Mouse (Mus musculus): ENCODE results near the gene Slc4a2.

Gene Slc4a2

DNA sequence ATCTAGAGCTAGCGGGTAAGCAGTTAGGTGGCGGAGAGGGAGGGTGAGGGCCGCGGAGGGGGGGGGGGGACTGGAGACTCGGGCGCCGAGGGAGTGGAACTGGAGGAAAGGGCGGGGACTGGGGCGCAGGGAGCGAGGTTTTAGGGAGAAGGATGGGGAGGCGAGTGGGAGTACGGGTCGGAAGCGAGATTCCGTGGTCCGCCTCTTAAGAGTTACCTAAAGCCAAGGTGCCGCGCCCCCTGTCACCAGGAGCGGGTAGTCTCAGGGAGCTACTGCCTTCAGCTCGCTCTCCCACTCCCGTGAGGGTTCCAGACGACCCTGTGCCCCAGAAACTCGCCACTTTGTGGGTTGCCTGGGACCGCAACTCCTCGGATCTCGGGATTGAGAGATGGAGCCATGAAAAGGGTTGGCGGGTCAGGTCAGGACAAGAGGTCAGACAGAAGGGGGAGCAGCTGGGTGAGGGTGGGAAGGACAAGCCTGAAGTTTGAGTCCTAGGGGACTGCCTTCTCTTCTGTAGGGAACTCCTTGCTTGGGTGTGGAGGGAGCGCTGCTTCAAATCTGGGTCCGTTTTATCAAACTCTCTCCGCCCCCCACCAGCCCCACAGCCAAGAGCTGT, 1.9 kb downstream of the Slc4a2 start:
- DNase-seq (ENCODE audit: low read depth in 2 of 2, low spot score in 2 of 2) = peak in 1 of 2 experiments; percentile 47

- no peak for DNase-seq (ENCODE audit: low read depth in 2 of 2, low spot score in 2 of 2)
These were observed 2.4 kb downstream of the Slc4a2 start for GRCm38 (mm10) chr5:24426037-24426432.

DNA sequence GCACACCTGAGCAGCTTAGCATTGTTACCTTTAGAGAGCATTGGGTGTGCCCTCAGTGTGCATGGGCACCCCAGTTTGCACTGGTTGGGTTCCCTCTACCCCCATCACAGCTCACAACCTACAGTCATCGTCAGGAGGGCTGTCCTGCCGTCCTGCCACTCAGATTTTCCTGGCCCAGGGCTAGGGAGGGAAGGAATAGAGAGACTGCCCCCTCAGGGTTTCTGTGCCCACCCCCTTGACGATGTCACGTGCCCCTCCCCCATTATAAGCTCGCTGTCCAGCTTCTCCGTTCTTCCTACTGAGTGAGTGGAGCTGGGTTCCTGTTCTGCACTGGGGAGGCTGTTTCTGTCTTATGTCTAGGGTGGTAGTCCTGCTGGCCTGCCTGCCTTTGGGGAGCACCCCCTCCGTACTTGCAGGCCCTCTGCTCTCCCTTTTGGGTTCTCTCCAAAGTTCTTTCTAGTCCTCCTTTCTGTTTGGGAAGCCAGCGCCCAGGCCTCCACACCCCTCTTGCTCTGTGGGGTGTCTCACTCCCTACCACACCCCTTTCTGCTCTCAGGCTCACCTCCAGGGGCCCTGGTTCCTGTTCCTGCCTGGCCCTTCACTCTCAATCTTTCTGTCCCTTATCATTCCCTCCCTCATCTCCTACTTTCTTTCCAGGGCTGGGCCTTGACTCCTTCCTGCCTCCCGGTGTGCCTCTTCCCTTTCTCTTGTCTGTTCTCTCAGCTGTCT, 3.1 kb downstream of the Slc4a2 start:
- DNase-seq (ENCODE audit: low read depth in 2 of 2, low spot score in 2 of 2) = no peak

DNA sequence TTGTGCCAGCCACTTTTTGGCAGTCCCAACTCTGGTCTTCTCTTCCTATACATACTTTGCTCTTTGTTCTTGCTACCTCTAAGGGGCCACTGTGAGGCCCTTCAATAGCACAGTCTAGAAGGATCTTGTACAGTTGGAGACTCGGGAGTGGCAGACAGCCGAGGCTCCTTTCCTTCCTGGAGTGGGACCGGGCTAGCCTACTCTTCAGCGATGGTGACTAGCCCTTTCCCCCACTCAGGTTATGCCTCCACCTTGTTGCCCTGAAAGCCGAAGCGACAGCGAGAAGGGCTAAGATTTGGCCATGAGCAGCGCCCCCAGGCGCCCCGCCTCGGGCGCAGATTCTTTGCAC, 3.6 kb downstream of the Slc4a2 start:
- DNase-seq (ENCODE audit: low read depth in 2 of 2, low spot score in 2 of 2) = no peak

- no peak for DNase-seq (ENCODE audit: low read depth in 2 of 2, low spot score in 2 of 2)
These were observed 4.4 kb downstream of the Slc4a2 start for GRCm38 (mm10) chr5:24427981-24428402.

DNA sequence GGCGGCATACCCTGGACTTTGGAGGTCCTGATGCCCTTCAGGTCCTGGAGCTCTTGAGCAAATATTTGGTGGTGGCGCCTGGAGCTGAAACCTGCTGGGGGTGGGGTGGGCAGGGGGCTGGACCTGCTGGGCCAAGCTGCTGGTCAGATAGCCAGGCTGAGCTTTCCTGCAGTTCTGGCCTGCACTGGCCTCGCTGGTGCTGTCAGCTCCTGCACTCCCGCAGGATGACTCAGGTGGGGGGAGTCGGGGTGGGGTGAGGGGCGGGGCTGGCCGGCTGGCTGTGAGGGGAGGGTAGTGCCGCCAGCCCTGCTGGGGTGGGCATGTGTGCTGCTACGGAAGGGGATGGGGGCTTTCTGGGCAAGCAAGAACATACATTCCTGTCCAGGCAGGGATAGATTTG, 5.0 kb downstream of the Slc4a2 start:
- no peak for DNase-seq (ENCODE audit: low read depth in 2 of 2, low spot score in 2 of 2)

DNA sequence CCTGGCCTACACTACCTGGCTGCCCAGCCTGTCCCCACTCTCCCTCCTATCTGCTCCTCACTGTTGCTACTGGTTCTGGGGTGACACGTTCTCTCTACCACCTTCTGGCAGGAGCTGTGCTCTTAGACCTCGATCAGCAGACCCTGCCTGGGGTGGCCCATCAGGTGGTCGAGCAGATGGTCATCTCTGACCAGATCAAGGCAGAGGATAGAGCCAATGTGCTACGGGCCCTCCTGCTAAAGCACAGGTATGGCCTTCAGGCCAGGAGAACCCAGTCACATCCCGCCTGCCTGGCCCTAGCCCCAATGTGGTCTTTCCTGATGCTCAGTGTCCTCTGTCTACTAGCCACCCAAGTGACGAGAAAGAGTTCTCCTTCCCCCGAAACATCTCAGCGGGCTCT, 10.4 kb downstream of the Slc4a2 start:
- DNase-seq (ENCODE audit: low read depth in 2 of 2, low spot score in 2 of 2) = no peak

DNA sequence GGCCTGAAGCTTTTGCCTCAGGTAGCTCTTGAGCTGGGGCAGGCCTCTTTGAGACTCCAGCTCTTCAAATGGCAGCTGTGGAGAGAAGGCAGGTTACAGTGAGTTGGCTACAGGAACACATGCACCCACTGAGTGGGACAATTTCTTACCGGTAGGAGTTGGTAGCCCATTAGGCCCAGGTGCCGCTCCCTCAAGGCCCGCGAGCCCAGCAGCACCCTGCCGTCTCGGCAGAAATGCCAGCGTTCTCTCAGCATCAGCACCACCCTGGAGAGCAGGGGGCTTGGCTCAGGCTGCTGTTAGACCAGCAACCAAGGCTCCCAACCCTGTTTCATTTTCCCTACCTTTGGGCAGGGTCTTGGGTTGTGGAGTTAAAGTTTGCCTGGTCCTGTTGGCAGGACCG, 17.6 kb downstream of the Slc4a2 start:
- no peak for DNase-seq (ENCODE audit: low read depth in 2 of 2, low spot score in 2 of 2)

DNA sequence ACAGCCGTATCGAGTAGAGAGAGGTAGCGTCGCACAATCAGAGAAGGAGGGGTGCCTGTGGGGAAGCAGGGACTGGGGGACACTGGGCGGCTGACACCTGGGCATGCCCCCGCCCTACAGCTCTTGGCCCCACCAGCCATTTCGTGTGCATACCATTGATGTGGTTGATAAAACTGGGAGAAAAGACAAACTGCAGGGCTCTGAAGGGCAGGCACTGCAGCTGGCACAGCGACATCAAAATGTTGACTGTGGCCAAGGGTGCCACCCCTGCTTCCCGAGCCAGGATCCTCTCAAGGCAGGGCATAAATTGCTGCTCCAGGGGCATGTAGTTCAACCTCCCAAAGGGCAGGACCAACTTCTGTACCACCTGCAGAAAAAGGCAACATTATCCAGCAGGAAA, 18.4 kb downstream of the Slc4a2 start:
- no peak for DNase-seq (ENCODE audit: low read depth in 2 of 2, low spot score in 2 of 2)

DNA sequence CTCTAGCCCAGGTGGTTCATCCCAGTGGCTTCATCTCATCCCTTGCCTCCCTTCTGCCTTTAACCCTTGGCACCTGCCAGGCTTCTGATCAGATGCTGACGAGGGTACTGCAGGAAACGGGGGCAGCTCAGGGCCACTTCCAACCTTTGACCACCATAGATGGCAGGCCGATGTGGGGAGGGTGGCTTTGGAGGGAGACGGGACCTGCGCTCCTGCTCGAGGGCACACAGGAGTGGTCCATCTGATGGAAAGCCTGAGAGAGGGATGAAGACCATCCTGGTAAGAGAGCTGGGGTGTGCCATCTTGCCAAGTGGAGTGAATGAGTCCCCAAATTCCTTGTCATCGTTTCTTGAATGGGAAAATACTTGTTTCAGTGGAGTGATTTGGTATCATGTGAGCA, 19.6 kb downstream of the Slc4a2 start:
- no peak for DNase-seq (ENCODE audit: low read depth in 2 of 2, low spot score in 2 of 2)

DNA sequence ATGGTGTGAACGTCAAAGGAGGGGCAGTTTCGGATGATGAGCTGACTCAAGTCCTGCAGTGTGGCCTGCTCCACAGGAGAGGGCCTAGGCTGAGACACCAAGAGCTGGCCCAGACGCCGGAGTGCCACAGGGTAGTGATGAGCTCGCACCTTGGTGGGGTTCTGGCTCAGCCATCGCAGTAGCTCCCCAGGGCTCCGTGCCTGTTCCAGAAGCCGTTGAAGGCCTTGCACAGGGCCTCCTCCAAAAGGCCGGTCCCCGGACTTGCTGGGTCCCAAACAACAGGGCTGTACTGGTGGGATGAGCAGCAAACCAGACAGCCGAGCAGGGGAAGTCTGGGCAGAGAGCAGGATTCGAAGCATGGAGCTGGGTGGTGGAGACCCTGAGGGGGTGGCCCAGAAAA, 20.3 kb downstream of the Slc4a2 start:
- no peak for DNase-seq (ENCODE audit: low read depth in 2 of 2, low spot score in 2 of 2)

DNA sequence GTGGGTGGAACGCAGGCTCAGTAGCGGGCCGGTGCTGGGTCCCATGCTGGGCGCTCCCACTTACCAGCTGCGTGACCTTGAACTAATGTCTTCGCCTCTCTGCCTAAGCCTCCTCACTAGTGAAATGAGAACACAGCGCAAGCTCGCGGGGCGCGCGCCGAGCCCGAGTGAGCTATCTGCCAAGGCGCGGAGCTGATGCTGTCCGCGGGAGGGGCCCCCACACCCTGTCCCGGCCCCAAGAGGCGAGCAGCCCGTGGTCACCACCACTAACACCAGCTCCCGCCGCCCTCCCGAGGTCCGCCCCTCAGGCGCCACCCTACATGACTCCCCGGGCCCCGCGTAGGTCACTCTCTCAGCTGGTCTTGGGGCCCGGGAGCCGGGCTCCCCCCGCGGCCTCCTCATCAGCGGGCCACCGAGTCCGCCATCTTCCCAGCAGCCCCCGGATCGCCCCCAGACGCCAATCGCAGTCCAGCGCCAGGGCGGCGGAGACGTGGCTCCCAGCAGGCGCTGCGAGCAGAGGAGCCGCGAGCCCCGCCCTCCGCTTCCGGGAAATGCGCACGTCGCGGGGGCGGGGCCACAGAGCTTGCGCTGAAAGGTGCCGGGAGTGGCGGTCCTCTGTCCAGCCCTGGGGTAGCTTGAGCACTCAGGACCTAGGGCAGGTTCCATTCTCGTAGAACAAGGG, 21.2 kb downstream of the Slc4a2 start, which contains the start of gene Fastk:
Fastk (minus strand) TSS at position 542 of the 682 bp plus-strand sequence.
- peak; percentile 84 to 87 for DNase-seq (ENCODE audit: low read depth in 2 of 2, low spot score in 2 of 2)

DNA sequence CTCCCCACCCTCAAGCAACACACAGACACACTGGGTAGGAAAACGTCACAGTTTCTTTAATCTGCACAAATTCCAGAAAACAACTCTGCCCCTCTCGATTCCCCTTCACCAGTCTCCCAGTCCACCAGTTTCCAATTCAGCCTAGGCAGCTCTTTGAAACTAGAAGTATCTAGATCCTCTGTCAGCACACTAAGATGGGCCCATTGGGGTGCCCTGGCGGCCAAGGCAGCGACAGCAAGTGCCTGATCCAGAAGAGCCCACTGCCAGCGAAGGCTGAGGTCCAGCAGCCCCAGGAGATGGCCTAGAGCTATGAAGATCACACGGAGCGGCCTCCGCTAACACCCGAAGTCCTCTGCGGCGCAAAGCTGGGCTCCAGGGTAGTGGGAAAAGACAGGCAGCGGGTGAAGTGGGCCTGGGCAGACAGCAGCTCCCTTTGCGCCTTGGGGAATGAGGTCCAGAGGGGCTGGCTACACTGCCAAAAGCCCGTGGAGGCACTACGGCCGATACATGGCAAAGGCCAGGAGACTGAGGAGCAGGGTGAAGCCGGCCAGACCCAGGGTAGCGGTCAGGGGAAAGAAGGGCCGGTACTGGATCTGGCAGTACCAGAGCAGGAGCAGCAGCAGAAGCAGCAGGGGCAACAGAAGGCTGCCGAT, 21.9 kb downstream of the Slc4a2 start:
- DNase-seq (ENCODE audit: low read depth in 2 of 2, low spot score in 2 of 2) = no peak

DNA sequence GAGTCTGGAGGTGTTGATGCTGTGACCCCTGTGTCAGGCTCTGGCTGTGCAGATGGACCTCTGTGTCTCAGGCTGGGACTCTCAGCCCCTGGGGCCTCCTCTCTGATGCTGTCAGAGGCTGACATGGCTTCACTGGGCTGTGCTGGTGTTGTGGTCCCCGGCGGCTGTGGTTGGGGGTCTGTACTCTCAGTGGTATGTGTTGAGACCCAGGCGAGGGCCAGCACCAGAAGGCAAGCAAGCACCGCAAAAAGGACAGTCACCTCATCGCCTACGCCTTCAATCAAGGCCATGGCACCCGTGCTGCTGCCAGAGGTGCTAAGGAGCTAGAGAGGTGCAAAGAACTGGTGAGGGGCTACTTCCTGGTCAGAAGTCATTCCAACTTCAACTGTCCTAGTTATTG, 23.0 kb downstream of the Slc4a2 start:
- no peak for DNase-seq (ENCODE audit: low read depth in 2 of 2, low spot score in 2 of 2)

DNA sequence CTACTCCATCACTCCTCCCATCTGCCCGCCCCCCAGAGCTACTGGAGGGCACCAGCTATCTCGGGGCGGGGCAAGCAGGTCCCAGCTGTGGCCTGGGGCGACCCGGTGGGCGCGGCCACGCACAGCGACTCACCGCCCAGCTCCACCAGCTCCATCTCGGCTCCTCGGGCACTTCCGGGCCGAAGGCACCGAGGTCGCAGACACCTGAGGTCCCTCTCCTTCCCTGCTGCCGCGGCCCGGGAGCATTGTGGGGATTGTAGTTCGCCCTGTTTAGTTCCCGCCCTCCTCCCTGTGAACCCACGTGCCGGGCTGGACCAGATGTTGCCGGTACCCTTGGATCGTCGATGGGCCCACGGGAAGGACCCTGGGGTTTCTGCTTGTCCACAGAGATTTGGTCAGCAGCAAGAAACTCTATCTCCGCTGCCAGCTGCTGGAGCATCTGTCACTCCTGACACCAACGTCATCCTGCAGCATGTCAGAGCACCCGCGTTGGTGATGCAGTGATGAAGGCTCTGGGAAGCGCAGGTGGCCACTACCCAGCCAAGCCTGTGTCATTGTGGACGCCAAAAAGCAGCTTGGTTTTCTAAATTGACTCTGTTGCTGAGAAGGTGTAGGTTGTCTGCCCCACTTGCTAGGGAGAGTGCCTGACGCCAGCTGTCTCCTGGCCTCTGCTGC, 24.1 kb downstream of the Slc4a2 start, which contains the start of gene Tmub1:
Tmub1 (minus strand) TSS at position 231 of the 675 bp plus-strand sequence.
- peak; percentile 75 to 76 for DNase-seq (ENCODE audit: low read depth in 2 of 2, low spot score in 2 of 2)

- peak; percentile 65 to 67 for DNase-seq (ENCODE audit: low read depth in 2 of 2, low spot score in 2 of 2)
These were observed 27.8 kb downstream of the Slc4a2 start for GRCm38 (mm10) chr5:24451264-24452029.

DNA sequence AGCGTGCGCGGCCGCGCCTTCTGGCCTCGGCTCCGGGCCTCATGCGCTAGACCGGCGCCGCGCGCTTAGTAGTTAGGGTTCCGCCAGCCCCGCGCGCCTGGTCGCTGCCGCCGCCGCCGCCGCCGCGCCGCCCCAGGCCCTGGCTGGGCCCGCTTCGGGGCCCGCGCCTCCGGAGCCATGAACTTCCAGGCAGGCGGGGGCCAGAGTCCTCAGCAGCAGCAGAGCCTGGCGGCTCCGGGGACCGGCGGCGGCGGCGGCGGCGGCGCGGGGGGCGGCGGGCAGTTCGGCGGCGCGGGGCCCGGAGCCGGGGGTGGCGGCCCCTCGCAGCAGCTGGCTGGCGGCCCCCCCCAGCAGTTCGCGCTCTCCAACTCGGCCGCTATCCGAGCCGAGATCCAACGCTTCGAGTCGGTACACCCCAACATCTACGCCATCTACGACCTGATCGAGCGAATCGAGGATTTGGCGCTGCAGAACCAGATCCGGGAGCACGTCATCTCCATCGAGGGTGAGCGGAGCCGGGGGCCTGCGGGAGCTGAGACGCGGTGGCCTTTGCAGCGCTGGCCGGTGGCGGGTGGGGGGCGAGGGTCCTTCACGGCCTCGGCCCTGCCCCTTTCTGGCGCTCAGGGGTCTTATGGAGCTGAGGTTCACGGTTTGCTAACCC, 28.5 kb downstream of the Slc4a2 start, which contains the start of gene Agap3:
Agap3 (plus strand) TSS at position 148 of the 661 bp plus-strand sequence.
- peak in 1 of 2 experiments; percentile 34 for DNase-seq (ENCODE audit: low read depth in 2 of 2, low spot score in 2 of 2)

DNA sequence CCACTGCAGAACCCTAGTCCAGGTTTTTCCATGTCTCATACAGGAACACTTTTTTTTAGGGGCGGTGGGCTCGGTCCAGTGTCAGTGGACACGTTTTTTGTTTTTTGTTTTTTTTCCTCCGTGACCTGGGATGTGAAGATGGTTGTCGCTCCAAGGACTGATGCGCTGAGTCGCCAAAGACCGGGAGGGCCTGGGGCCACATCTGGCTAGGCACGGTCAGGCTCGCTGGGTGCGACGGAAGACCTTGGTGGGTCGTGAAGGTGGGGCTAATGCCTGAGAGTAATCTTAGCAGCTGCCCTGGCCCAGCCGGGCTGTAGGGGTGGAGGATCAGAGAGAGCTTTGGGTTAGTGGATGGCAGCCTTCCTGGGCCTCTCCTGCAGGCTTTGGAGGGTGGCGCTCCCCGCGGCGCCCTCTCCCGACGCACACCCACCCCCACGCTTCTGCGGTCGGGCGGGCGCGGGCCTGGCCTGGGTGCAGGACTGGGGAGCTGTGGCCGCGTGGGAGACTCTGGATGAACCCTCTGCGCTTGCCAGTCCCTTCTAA, 29.1 kb downstream of the Slc4a2 start:
- no peak for DNase-seq (ENCODE audit: low read depth in 2 of 2, low spot score in 2 of 2)

- no peak for DNase-seq (ENCODE audit: low read depth in 2 of 2, low spot score in 2 of 2)
These were observed 29.8 kb downstream of the Slc4a2 start for GRCm38 (mm10) chr5:24453283-24453984.

Data from CD8-positive naive resting alpha-beta T cell, adult 2 months (primary cell).